Mouse (Mus musculus) NIH3T3 (cell line): Measurements from ENCODE around the gene Uts2b.

Source experiments
- DNase-seq: peaks from one replicate; pipeline ENCODE4 v3.0.0-alpha.2; 2012; ENCODE audit warnings: low read depth

Uts2b gene

GRCm38 (mm10) chr16:27370191-27370590 is at the start of gene Uts2b:
Gene Uts2b (minus strand): TSS chr16:27370239.
- no peak for DNase-seq

GRCm38 (mm10) chr16:27417632-27418031 is 47.6 kb upstream of the Uts2b start:
- no peak for DNase-seq

- no peak for DNase-seq
Measured at GRCm38 (mm10) chr16:27416937-27417584, 47.0 kb upstream of the Uts2b start.

GRCm38 (mm10) chr16:27404107-27404506 is 34.1 kb upstream of the Uts2b start:
- DNase-seq, result no peak

GRCm38 (mm10) chr16:27401579-27401978 is 31.5 kb upstream of the Uts2b start:
- no peak for DNase-seq

- DNase-seq, result no peak
Measured at GRCm38 (mm10) chr16:27399719-27400253, 29.7 kb upstream of the Uts2b start.

GRCm38 (mm10) chr16:27399026-27399718 is 29.1 kb upstream of the Uts2b start:
- DNase-seq, result no peak

GRCm38 (mm10) chr16:27396951-27397350 is 26.9 kb upstream of the Uts2b start:
- no peak for DNase-seq

- no peak for DNase-seq
Measured at GRCm38 (mm10) chr16:27395251-27396037, 25.4 kb upstream of the Uts2b start.

- no peak for DNase-seq
Measured at GRCm38 (mm10) chr16:27391845-27392244, 21.8 kb upstream of the Uts2b start.

GRCm38 (mm10) chr16:27390306-27390705 is 20.3 kb upstream of the Uts2b start:
- no peak for DNase-seq

GRCm38 (mm10) chr16:27389534-27390282 is 19.7 kb upstream of the Uts2b start:
- peak; percentile 68 for DNase-seq

- DNase-seq, result peak; percentile 88
Measured at GRCm38 (mm10) chr16:27388761-27389451, 18.9 kb upstream of the Uts2b start, which contains the start of gene Ccdc50. Gene Ccdc50 (plus strand): TSS chr16:27388869.

- peak; percentile 47 for DNase-seq
Measured at GRCm38 (mm10) chr16:27387634-27388611, 17.9 kb upstream of the Uts2b start.

GRCm38 (mm10) chr16:27386850-27387407 is 16.9 kb upstream of the Uts2b start:
- DNase-seq, result no peak

GRCm38 (mm10) chr16:27385649-27386048 is 15.6 kb upstream of the Uts2b start:
- no peak for DNase-seq

GRCm38 (mm10) chr16:27384893-27385603 is 15.0 kb upstream of the Uts2b start:
- DNase-seq, result peak; percentile 51

- no peak for DNase-seq
Measured at GRCm38 (mm10) chr16:27382217-27382616, 12.2 kb upstream of the Uts2b start.

GRCm38 (mm10) chr16:27376556-27376955 is 6.5 kb upstream of the Uts2b start:
- no peak for DNase-seq
